Comparison of ENCODE assay signal across 8 mouse cellular contexts in the genomic region with DNA sequence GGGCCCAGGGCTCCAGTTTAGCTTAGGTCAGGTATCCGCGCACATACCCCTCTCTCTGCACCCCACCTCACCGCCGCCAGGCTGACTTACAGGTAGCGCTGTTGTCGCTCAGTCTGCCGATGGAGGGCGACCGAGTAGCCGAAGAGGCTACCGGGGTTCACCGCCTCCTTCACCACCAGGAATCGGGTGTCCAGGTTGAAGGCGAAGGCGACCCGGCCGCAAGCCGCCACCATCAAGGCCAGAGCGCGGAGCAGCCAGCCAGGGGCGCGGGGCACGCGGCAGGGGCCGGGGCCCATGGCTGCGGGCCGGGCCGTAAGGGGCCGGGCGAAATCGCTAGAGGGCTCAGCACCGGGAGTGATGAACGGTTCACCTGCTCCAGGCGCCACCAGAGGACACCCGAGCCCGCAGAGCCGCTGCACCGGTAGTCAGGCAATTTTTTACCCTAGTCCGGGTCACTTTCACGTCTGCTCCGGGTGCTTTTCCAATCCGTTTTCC. TPM values are rescaled to one million over a fixed set of nuclear protein-coding genes. Genes with fewer than 3 reads are reported as not detected.
DNase-seq lines count a peak whose midpoint lies in the region; TF ChIP-seq lines count a peak whose summit lies in the region.

No protein-coding gene starts in this region.

- DNase-seq in gastrocnemius, adult 18-20 months (ENCODE audit: low spot score), result peak; percentile 46
- no peak for DNase-seq in gastrocnemius, postnatal 4 days (ENCODE audit: low spot score in 2 of 2)
- DNase-seq in cerebellum, adult 11-12 months, result peak; percentile 81
- DNase-seq in forelimb bud, embryonic 11.5 days (ENCODE audit: low read depth, low spot score), result peak; percentile 50
- peak; percentile 76 for DNase-seq in induced T-regulatory cell, adult 2 months (ENCODE audit: low read depth)
- DNase-seq in left cerebral cortex, postnatal 4 days, result peak; percentile 56
- peak; percentile 64 for DNase-seq in midbrain, embryonic 10.5 days (ENCODE audit: low spot score)
- peak; percentile 29 to 54 for DNase-seq in spleen, adult 2 months (ENCODE audit: low read depth in 1 of 2, low spot score in 2 of 2)

- H3K4me3 ChIP-seq in midbrain, embryonic 10.5 days, result peak overlapping the region; percentile 66
- H3K4me3 ChIP-seq in spleen, adult 2 months (ENCODE audit: extremely low read depth, insufficient read depth, insufficient read length), result peak overlapping the region; percentile 68

- no peak for TF ChIP-seq POLR2A in spleen, adult 2 months (IDR thresholded peaks at IDR 0.05; ENCODE audit: low read depth, low read length)

- H3K27me3 ChIP-seq in midbrain, embryonic 10.5 days (ENCODE audit: low read depth, poor library complexity, severe bottlenecking), result peaks cover 74% of the 10 kb centered on the region
- peaks cover 8% of the 10 kb centered on the region for H3K27me3 ChIP-seq in spleen, adult 2 months (ENCODE audit: control insufficient read depth, insufficient read depth, low read length)

- no peaks in the 10 kb centered on the region for H3K36me3 ChIP-seq in midbrain, embryonic 10.5 days
- no peaks in the 10 kb centered on the region for H3K36me3 ChIP-seq in spleen, adult 2 months (ENCODE audit: control insufficient read depth, insufficient read depth, low read length)

- intact Hi-C loops in left cerebral cortex, postnatal 4 days (cut with DNase I), result no loop called here

- peak; percentile 36; the same call in 1 of the 2 replicates for TF ChIP-seq CTCF in spleen, adult 2 months (IDR thresholded peaks at IDR 0.05; ENCODE audit: extremely low read depth, insufficient read depth, insufficient read length, insufficient replicate concordance)

- H3K27ac ChIP-seq in midbrain, embryonic 10.5 days (replicated peaks), result peak overlapping the region; percentile 69
- peak overlapping the region; percentile 44; the same call in 1 of the 2 replicates for H3K27ac ChIP-seq in spleen, adult 2 months (ENCODE audit: insufficient read depth, low read length)

- H3K4me1 ChIP-seq in midbrain, embryonic 10.5 days, result peaks cover 36% of the 10 kb centered on the region
- no peaks in the 10 kb centered on the region; the same call in 1 of the 2 replicates for H3K4me1 ChIP-seq in spleen, adult 2 months (ENCODE audit: control insufficient read depth, insufficient read depth, insufficient read length)

- no peaks in the 10 kb centered on the region for H3K9me3 ChIP-seq in midbrain, embryonic 10.5 days (replicated peaks)

- under 1% methylated on average over 39 of the region's 42 CpGs for WGBS in midbrain, embryonic 10.5 days
- 2% methylated on average over 42 of the region's 42 CpGs for WGBS in spleen, adult 2 months

RNA-seq across cellular contexts. Expression of a gene that starts 0.5 kb away (rescaled TPM):
- total RNA-seq in gastrocnemius, adult 18-20 months (2021), result 1 to 10 TPM; 4.7 to 5.0 TPM
- 1 to 10 TPM; 4.8 to 5.5 TPM for total RNA-seq in gastrocnemius, postnatal 4 days (2021)
- 10 to 100 TPM; 20.3 to 20.5 TPM for total RNA-seq in left cerebral cortex, postnatal 4 days (2021)
- 5.1 and 5.4 TPM in 2 replicates for polyA plus RNA-seq in midbrain, embryonic 10.5 days (2016; fragmentation: Nextera tagmentation; extraction: Ambion mirVana)
- 12.7 and 13.9 TPM in 2 replicates for polyA plus RNA-seq in spleen, adult 2 months (2012; rRNA removed)

RNA-seq across cellular contexts. Expression of a gene that starts 34.9 kb away (rescaled TPM):
- 100 to 1,000 TPM; 514 to 515 TPM for total RNA-seq in gastrocnemius, adult 18-20 months (2021)
- 100 to 1,000 TPM; 254 to 274 TPM for total RNA-seq in gastrocnemius, postnatal 4 days (2021)
- total RNA-seq in left cerebral cortex, postnatal 4 days (2021), result 10 to 100 TPM; 21.4 to 22.2 TPM
- 9.7 and 15.3 TPM in 2 replicates for polyA plus RNA-seq in midbrain, embryonic 10.5 days (2016; fragmentation: Nextera tagmentation; extraction: Ambion mirVana)
- polyA plus RNA-seq in spleen, adult 2 months (2012; rRNA removed), result 12.6 and 13.8 TPM in 2 replicates

RNA-seq across cellular contexts. Expression of a gene that starts 43.8 kb away (rescaled TPM):
- total RNA-seq in gastrocnemius, adult 18-20 months (2021), result not detected
- under 1 TPM; 0.34 to 0.60 TPM for total RNA-seq in gastrocnemius, postnatal 4 days (2021)
- total RNA-seq in left cerebral cortex, postnatal 4 days (2021), result not detected
- 0.89 and 1.3 TPM in 2 replicates for polyA plus RNA-seq in midbrain, embryonic 10.5 days (2016; fragmentation: Nextera tagmentation; extraction: Ambion mirVana)
- not detected in 2 replicates for polyA plus RNA-seq in spleen, adult 2 months (2012; rRNA removed)

Comparison
In these comparisons a context has a peak if more than half of its experiments do, and no peak if none do; other contexts are left out.
1. DNase-seq: peak in gastrocnemius, adult 18-20 months (single experiment), cerebellum, adult 11-12 months (single experiment), forelimb bud, embryonic 11.5 days (single experiment), induced T-regulatory cell, adult 2 months (single experiment), left cerebral cortex, postnatal 4 days (single experiment), midbrain, embryonic 10.5 days (single experiment) and spleen, adult 2 months (2 of 2); none in gastrocnemius, postnatal 4 days (0 of 2).
2. RNA of a gene that starts 34.9 kb away (total RNA-seq): 514 to 515 TPM in gastrocnemius, adult 18-20 months and 254 to 274 TPM in gastrocnemius, postnatal 4 days; 21.4 to 22.2 TPM in left cerebral cortex, postnatal 4 days; every median in the first group is over 10 times any median in the second.